Mouse (Mus musculus) thymus, postnatal 4 days (tissue): ENCODE measurements around the gene Serpina3n.
"Not testable (repeated sequence)": the region's sequence is repeated elsewhere in the genome, so short reads cannot be mapped to it uniquely, and the experiment has no call there.

Source experiments
- DNase-seq: peaks from one replicate; pipeline ENCODE4 v3.0.0; 2021

The Serpina3n gene

GRCm38 (mm10) chr12:104433951-104434735, 27.6 kb downstream of the Serpina3n start:
- DNase-seq: no peak

GRCm38 (mm10) chr12:104440087-104440760, 33.7 kb downstream of the Serpina3n start:
- peak; percentile 80 for DNase-seq

- no peak for DNase-seq
Observed at GRCm38 (mm10) chr12:104443716-104444115, 37.2 kb downstream of the Serpina3n start.

DNA sequence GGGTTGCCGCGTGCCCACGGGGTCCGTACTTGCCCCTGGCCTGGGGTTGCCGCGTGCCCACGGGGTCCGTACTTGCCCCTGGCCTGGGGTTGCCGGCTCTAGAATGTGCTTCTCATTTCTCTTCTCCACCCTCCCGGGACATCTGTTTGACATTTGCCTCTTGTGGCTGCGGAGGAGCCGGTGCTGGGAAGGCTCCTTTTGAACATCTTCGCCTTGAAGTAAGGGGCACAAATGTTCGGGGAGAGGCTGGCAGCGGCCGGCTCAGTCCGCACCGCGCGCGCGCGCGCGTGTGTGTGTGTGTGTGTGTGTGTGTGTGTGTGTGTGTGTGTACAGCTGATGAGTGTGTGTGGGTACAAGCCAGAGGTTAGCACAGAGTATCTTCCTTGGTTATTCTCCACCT, 40.5 kb downstream of the Serpina3n start:
- not testable (repeated sequence) for DNase-seq

- DNase-seq: peak; percentile 88
Observed at GRCm38 (mm10) chr12:104448099-104448498, 41.6 kb downstream of the Serpina3n start.

DNA sequence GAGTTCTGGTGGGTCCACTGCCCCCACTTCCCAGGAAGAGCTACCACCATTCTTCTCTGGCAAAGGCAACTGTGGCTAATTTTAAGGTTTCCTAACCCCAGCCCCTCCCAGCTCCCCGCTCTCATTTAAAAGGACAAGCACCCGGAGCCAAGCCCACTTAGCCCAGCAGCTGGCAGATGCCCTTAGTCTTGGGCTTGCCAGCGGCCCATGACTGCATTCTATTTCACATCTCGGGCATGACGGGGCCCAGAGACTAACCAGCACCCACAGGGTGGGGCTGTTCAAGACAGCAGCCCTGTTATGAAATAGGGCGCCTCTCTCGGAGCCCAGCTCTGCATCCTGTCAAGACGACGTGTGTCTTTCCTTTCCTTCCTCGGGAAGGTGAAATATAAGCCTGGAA, 43.7 kb downstream of the Serpina3n start:
- DNase-seq: no peak

DNA sequence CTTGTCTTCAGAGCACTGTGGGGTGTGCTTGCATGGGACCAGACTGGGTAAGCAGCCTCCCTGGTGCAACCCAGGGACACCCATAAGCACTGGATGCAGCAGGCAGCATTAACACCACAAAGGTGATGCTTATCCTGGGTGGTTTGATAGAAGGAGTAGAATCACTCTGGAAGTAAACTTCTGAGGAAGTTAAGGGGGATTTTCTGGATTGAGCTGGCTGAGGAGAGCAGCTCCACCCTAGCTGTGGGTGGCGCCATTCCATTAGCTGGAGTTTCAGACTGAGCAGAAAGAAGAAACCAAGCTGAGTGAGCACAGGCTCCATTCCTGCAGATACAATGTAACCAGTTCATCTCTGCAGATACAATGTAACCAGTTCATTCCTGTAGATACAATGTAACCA, 46.5 kb downstream of the Serpina3n start:
- no peak for DNase-seq

DNA sequence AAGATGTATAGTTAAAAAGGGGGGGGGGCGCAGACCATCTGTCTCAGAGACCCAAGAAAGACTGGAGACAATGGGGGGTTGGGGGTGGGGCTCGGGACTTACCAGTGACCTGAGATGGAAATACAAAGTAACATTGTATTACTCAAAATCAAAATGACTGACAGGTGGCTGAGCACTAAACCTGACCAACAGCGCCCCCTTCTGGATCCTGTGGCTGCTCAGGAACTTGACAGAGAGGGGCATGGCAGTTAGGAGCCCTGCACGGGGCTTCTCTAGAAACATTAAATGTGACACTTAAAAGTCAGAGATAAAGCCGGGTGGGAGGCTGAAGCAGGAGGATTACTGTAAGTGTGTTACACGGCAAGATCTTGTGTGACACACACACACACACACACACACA, 52.8 kb downstream of the Serpina3n start:
- DNase-seq: peak; percentile 38

GRCm38 (mm10) chr12:104461372-104461771, 54.8 kb downstream of the Serpina3n start:
- DNase-seq: no peak
